Mouse (Mus musculus) olfactory bulb, adult 2 months (tissue): ENCODE measurements at regions not wholly inside any gene's neighbourhood (a gene's known extent, or its start where the extent isn't known, plus 50 kb on each side); places are given as distances from the start of the nearest gene placed in this dataset.

Experiments
- H3K27ac ChIP-seq: fragments of 200-500 bp; 2 replicates; pipeline ENCODE4 v1.5.1; 2012; ENCODE audit warnings: low read depth, low read length; ENCODE audit not compliant: insufficient read depth
- H3K4me1 ChIP-seq: fragments of 200-500 bp; 2 replicates; pipeline ENCODE4 v1.6.1; 2012; ENCODE audit warnings: low read length; ENCODE audit not compliant: control insufficient read depth, insufficient read depth
- H3K4me3 ChIP-seq: fragments of 200-500 bp; 2 replicates; pipeline ENCODE4 v1.5.1; 2012; ENCODE audit warnings: mild to moderate bottlenecking, low read depth, low read length, moderate library complexity; ENCODE audit not compliant: insufficient read depth
- CTCF ChIP-seq: fragments of 200-500 bp; IDR thresholded peaks from 2 replicates; pipeline ENCODE4 v1.5.1; 2012; ENCODE audit warnings: low read depth, mild to moderate bottlenecking, low read length, moderate library complexity; ENCODE audit not compliant: insufficient read depth
- POLR2A ChIP-seq: fragments of 200-500 bp; IDR thresholded peaks from 2 replicates; pipeline ENCODE4 v1.6.1; 2012; ENCODE audit warnings: mild to moderate bottlenecking, low read depth, low read length, moderate library complexity; ENCODE audit not compliant: insufficient read depth
- WGBS: fragments of 180-500 bp; shearing (Covaris S2); methylation state at CpG from one replicate; pipeline ENCODE4 v1.1.7; 2018; 5-methylcytosine and 5-hydroxymethylcytosine counted together

- Histone ChIP-seq H3K4me3 (no peak overlapping the region), H3K4me1 (no peaks in the 10 kb centered on the region), H3K27ac (no peak overlapping the region)
- TF ChIP-seq CTCF = no peak
- no peak for TF ChIP-seq POLR2A
- 71% methylated on average over 2 of the region's 2 CpGs for WGBS
These were observed 316.1 kb downstream of the Lrriq3 start for GRCm38 (mm10) chr3:155409371-155409770.

- 88% methylated on average over 2 of the region's 2 CpGs for WGBS
- Histone ChIP-seq H3K4me3 (no peak overlapping the region), H3K27ac (no peak overlapping the region), H3K4me1 (no peaks in the 10 kb centered on the region)
- TF ChIP-seq POLR2A (no peak), CTCF (no peak)
These were observed 316.6 kb downstream of the Lrriq3 start for GRCm38 (mm10) chr3:155409867-155410266.

GRCm38 (mm10) chr3:155459701-155460481, 366.7 kb downstream of the Lrriq3 start:
- WGBS = 53% methylated on average over 16 of the region's 16 CpGs
- H3K4me1 ChIP-seq = peaks cover 5% of the 10 kb centered on the region; the same call in 1 of the 2 replicates
- TF ChIP-seq POLR2A (no peak), CTCF (no peak)
- H3K4me3 ChIP-seq = no peak overlapping the region
- H3K27ac ChIP-seq = no peak overlapping the region

GRCm38 (mm10) chr3:155462095-155462494, 368.9 kb downstream of the Lrriq3 start:
- Histone ChIP-seq H3K4me1 (peaks cover 3% of the 10 kb centered on the region; the same call in 1 of the 2 replicates), H3K27ac (no peak overlapping the region), H3K4me3 (no peak overlapping the region)
- TF ChIP-seq CTCF = no peak
- no peak for TF ChIP-seq POLR2A
- WGBS = 92% methylated on average over 4 of the region's 4 CpGs

- Histone ChIP-seq H3K27ac (no peak overlapping the region), H3K4me1 (no peaks in the 10 kb centered on the region), H3K4me3 (no peak overlapping the region)
- WGBS = 75% methylated on average over 2 of the region's 2 CpGs
- TF ChIP-seq POLR2A (no peak), CTCF (no peak)
These were observed 377.5 kb downstream of the Lrriq3 start for GRCm38 (mm10) chr3:155470742-155471141.

GRCm38 (mm10) chr3:155485487-155485886, 392.3 kb downstream of the Lrriq3 start:
- no peak overlapping the region for H3K27ac ChIP-seq
- H3K4me1 ChIP-seq = no peaks in the 10 kb centered on the region
- TF ChIP-seq POLR2A = no peak
- no peak for TF ChIP-seq CTCF
- WGBS = 83% methylated on average over 2 of the region's 2 CpGs
- no peak overlapping the region for H3K4me3 ChIP-seq

GRCm38 (mm10) chr3:155487877-155488537, 394.8 kb downstream of the Lrriq3 start:
- 76% methylated on average over 8 of the region's 8 CpGs for WGBS

GRCm38 (mm10) chr3:155490670-155491069, 397.4 kb downstream of the Lrriq3 start:
- Histone ChIP-seq H3K27ac (no peak overlapping the region), H3K4me3 (no peak overlapping the region), H3K4me1 (no peaks in the 10 kb centered on the region)
- WGBS = 82% methylated on average over 1 of the region's 1 CpGs
- TF ChIP-seq CTCF (no peak), POLR2A (no peak)

More at GRCm38 (mm10) chr3:155487877-155488537, 394.8 kb downstream of the Lrriq3 start:
- H3K27ac ChIP-seq = no peak overlapping the region
- no peak for TF ChIP-seq POLR2A
- TF ChIP-seq CTCF = no peak
- H3K4me3 ChIP-seq = no peak overlapping the region
- H3K4me1 ChIP-seq = no peaks in the 10 kb centered on the region

- TF ChIP-seq POLR2A (no peak), CTCF (no peak)
- Histone ChIP-seq H3K27ac (no peak overlapping the region), H3K4me3 (no peak overlapping the region), H3K4me1 (no peaks in the 10 kb centered on the region)
- 91% methylated on average over 1 of the region's 1 CpGs for WGBS
These were observed 417.1 kb downstream of the Lrriq3 start for GRCm38 (mm10) chr3:155510161-155510857.
